Mouse (Mus musculus) neutrophil, adult 65 days (primary cell): ENCODE measurements around the gene Hoxd12. TPM values are rescaled to one million over a fixed set of nuclear protein-coding genes. Genes with fewer than 3 reads are reported as not detected.

ENCODE experiments used
- total RNA-seq: library from RNA; stranded (reverse); gene quantifications from 2 replicates; pipeline ENCODE4 v1.2.4, GENCODE M21; 2023

Hoxd12 gene
- total RNA-seq, result not detected in 2 replicates

GRCm38 (mm10) chr2:74674881-74675665, at the start of gene Hoxd12:
TSS of gene Hoxd12 (plus strand) at chr2:74675013.

GRCm38 (mm10) chr2:74659507-74660005, 15.3 kb upstream of the Hoxd12 start, which contains the start of gene Evx2:
TSS of gene Evx2 (minus strand) at chr2:74659557.

GRCm38 (mm10) chr2:74667842-74668357, 6.9 kb upstream of the Hoxd12 start, which contains the start of gene Hoxd13:
TSS of gene Hoxd13 (plus strand) at chr2:74668310.

GRCm38 (mm10) chr2:74678891-74679595, 4.2 kb downstream of the Hoxd12 start, which contains the start of gene Hoxd11:
TSS of gene Hoxd11 (plus strand) at chr2:74679557.

GRCm38 (mm10) chr2:74691022-74691951, 16.5 kb downstream of the Hoxd12 start, which contains the start of gene Hoxd10:
TSS of gene Hoxd10 (plus strand) at chr2:74691924.

GRCm38 (mm10) chr2:74697567-74698121, 22.8 kb downstream of the Hoxd12 start, which contains the start of gene Hoxd9:
TSS of gene Hoxd9 (plus strand) at chr2:74697727.

GRCm38 (mm10) chr2:74704393-74704998, 29.7 kb downstream of the Hoxd12 start, which contains the start of gene Hoxd8:
TSS of gene Hoxd8 (plus strand) at chr2:74704615.

GRCm38 (mm10) chr2:74711721-74712621, 37.2 kb downstream of the Hoxd12 start, which contains the start of the genes Hoxd3 and Hoxd4:
TSS of gene Hoxd3 (plus strand) at chr2:74711927.
TSS of gene Hoxd4 (plus strand) at chr2:74711929.

GRCm38 (mm10) chr2:74726551-74726950, 51.7 kb downstream of the Hoxd12 start, which contains the start of gene Gm28230:
TSS of gene Gm28230 (plus strand) at chr2:74726728.

Other genes with a start within 250 kb of the Hoxd12 start
- gene Lnpk, start 95.6 kb upstream of the Hoxd12 start, total RNA-seq, result 46.7 and 68.0 TPM in 2 replicates
- gene Evx2, start 15.5 kb upstream of the Hoxd12 start, total RNA-seq, result not detected in 2 replicates
- not detected in 2 replicates for gene Hoxd13, start 6.7 kb upstream of the Hoxd12 start, total RNA-seq
- gene Hoxd11, start 4.5 kb downstream of the Hoxd12 start, total RNA-seq, result not detected in 2 replicates
- not detected in 2 replicates for gene Hoxd10, start 16.9 kb downstream of the Hoxd12 start, total RNA-seq
- not detected in 2 replicates for gene Hoxd9, start 22.7 kb downstream of the Hoxd12 start, total RNA-seq
- not detected in 2 replicates for gene Hoxd8, start 29.6 kb downstream of the Hoxd12 start, total RNA-seq
- gene Hoxd3, start 36.9 kb downstream of the Hoxd12 start, total RNA-seq, result not detected in 2 replicates
- gene Hoxd4, start 36.9 kb downstream of the Hoxd12 start, total RNA-seq, result not detected in 2 replicates
- not detected in 2 replicates for gene Gm28230, start 51.7 kb downstream of the Hoxd12 start, total RNA-seq
- not detected in 2 replicates for gene Hoxd1, start 88.0 kb downstream of the Hoxd12 start, total RNA-seq
- 8.9 and 13.5 TPM in 2 replicates for gene Mtx2, start 150.8 kb downstream of the Hoxd12 start, total RNA-seq